23 mouse cellular contexts compared by ENCODE assay signal in the genomic region with DNA sequence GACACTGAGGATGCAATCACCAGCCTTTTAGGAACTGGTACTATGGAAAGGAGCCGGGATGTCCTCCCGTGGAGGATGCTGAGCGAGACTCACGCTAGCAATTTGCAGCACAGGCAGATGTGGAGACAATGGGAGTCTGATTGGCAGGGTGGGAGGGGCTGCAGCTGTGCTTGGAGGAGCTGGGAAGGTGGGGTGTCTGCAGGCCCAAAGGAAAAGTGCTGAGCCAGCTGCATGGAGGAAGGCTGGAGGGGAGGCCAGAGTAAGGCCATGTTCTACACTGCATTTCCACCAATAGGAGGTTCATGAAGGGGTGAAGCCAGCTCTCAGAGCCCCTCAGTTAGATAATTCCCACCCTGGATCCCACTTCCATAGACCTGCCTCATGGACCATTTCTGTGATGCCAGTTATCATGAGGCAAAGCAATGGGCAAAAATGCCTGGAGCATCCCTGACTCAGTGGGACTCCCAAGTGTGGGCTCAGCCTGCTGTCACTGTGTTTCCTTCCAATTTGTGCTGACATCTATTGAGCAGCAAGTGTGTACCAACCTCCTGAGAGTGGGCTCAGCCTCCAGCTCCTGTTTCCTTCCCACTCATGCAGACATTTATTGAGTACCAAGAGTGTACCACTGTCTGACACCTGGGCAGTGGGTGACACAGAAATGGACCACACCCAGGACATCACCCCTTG.
A peak's percentile ranks its signal among the peaks of the same experiment; 100 is the strongest.
DNase-seq lines count a peak whose midpoint lies in the region; ATAC-seq and TF ChIP-seq lines count a peak whose summit lies in the region.
"Had no signal": no experiment of that assay in that cellular context is flagged by ENCODE, and none has a peak within 500 bp of the region (broad histone marks: within the 10 kb centered on the region; RNA-seq: fewer than 3 reads in every experiment).

No protein-coding gene starts in this region.

- TF ChIP-seq CTCF in left cerebral cortex, adult 2 months (IDR thresholded peaks at IDR 0.05), result no peak

- peaks cover 5% of the 10 kb centered on the region; the same call in 1 of the 2 replicates for H3K4me1 ChIP-seq in forebrain, embryonic 12.5 days

- H3K4me3 ChIP-seq in left cerebral cortex, adult 2 months, result no peak overlapping the region
- no peak overlapping the region for H3K4me3 ChIP-seq in forebrain, embryonic 12.5 days (replicated peaks)
- H3K4me3 ChIP-seq: erythroblast, embryonic 14.5 days; liver, embryonic 12.5 days; midbrain, embryonic 12.5 days; myocyte; neural tube, embryonic 15.5 days had no signal

- H3K4me2 ChIP-seq in forebrain, embryonic 12.5 days, result no peak overlapping the region
- H3K4me2 ChIP-seq: liver, embryonic 12.5 days; lung, embryonic 14.5 days; midbrain, embryonic 12.5 days; neural tube, embryonic 15.5 days had no signal

- H3K36me3 ChIP-seq in forebrain, embryonic 12.5 days (replicated peaks), result no peaks in the 10 kb centered on the region
- H3K36me3 ChIP-seq: liver, embryonic 12.5 days; midbrain, embryonic 12.5 days; neural tube, embryonic 15.5 days had no signal

- peak; percentile 60 for DNase-seq in heart, adult 11 months
- no peak for DNase-seq in heart, postnatal 4 days
- DNase-seq in left cerebral cortex, adult 2 months (ENCODE audit: extremely low spot score in 1 of 2, low spot score in 2 of 2), result peak in 1 of 2 experiments; percentile 39
- DNase-seq in left cerebral cortex, postnatal 36 days (ENCODE audit: low spot score in 2 of 2), result no peak
- peak; percentile 57 to 59 for DNase-seq in layer of hippocampus, postnatal 36 days
- no peak for DNase-seq in spleen, postnatal 4 days (ENCODE audit: low spot score in 2 of 2)
- DNase-seq: adrenal gland, postnatal 25 days; cerebellum, postnatal 25 days; kidney, adult 11 months; lung, embryonic 14.5 days; retina, postnatal 1 day; thymus, postnatal 25 days had no signal

- H3K27me3 ChIP-seq in forebrain, embryonic 12.5 days, result no peaks in the 10 kb centered on the region
- H3K27me3 ChIP-seq: liver, embryonic 12.5 days; midbrain, embryonic 12.5 days; neural tube, embryonic 15.5 days; Patski had no signal

- H3K9ac ChIP-seq in forebrain, embryonic 12.5 days, result no peak overlapping the region
- H3K9ac ChIP-seq: liver, embryonic 12.5 days; lung, embryonic 14.5 days; midbrain, embryonic 12.5 days; neural tube, embryonic 15.5 days had no signal

- intact Hi-C loops in left cerebral cortex, adult 2 months (cut with DNase I), result loop anchor here (5.0 kb wide), 1 partner anchor 460 kb away; no protein-coding TSS in a partner anchor
- intact Hi-C loops in left cerebral cortex, postnatal 36 days (cut with DNase I), result loop anchor here (2.0 kb wide), 1 partner anchor 319 kb away; no protein-coding TSS in a partner anchor

- peak overlapping the region; percentile 15; the same call in 1 of the 2 replicates for H3K27ac ChIP-seq in left cerebral cortex, adult 2 months
- H3K27ac ChIP-seq in forebrain, embryonic 12.5 days, result peak overlapping the region; percentile 38; the same call in 1 of the 2 replicates
- H3K27ac ChIP-seq: kidney, postnatal 0 days; liver, embryonic 12.5 days; macrophage; midbrain, embryonic 12.5 days; neural tube, embryonic 15.5 days had no signal

- WGBS in forebrain, embryonic 12.5 days, result 29% methylated on average over 4 of the region's 4 CpGs

- ATAC-seq in forebrain, embryonic 12.5 days (ENCODE audit: low FRiP score), result peak; percentile 56; the same call in 1 of the 2 replicates
- ATAC-seq in inflammation-experienced regulatory T-cells, adult 6 months, result no peak
- ATAC-seq: activated CD4-positive, CD25-positive, alpha-beta regulatory T cell, adult 4 months; liver, embryonic 12.5 days; Patski had no signal

- no peaks in the 10 kb centered on the region for H3K9me3 ChIP-seq in forebrain, embryonic 12.5 days
- H3K9me3 ChIP-seq: liver, embryonic 12.5 days; midbrain, embryonic 12.5 days; neural tube, embryonic 15.5 days had no signal

Comparison
In these comparisons a context has a peak if more than half of its experiments do, and no peak if none do; other contexts are left out.
1. DNase-seq: peak in heart, adult 11 months (single experiment) and layer of hippocampus, postnatal 36 days (2 of 2); none in heart, postnatal 4 days (single experiment), left cerebral cortex, postnatal 36 days (0 of 2) and spleen, postnatal 4 days (0 of 2).